Mouse (Mus musculus) activated CD4-positive, CD25-positive, alpha-beta regulatory T cell, adult 9 weeks (primary cell): ENCODE measurements around the gene Klhl18. TPM values are rescaled to one million over a fixed set of nuclear protein-coding genes. Genes with fewer than 3 reads are reported as not detected.

Experiments
- polyA plus RNA-seq: library from polyadenylated mRNA; unstranded; fragments of 100-300 nt; shearing (Covaris generic); gene quantifications from one replicate; pipeline ENCODE4 v1.2.1, GENCODE M21; 2017

Klhl18 gene
- 9.8 TPM for polyA plus RNA-seq

GRCm38 (mm10) chr9:110476124-110477091 is at the start of gene Klhl18, which contains the start of gene Kif9:
TSS of gene Klhl18 (minus strand) at chr9:110476694.
TSS of gene Kif9 (plus strand) at chr9:110476958.

GRCm38 (mm10) chr9:110419511-110420112 is 56.9 kb downstream of the Klhl18 start, which contains the start of gene Ngp:
TSS of gene Ngp (plus strand) at chr9:110419747.

GRCm38 (mm10) chr9:110408099-110408773 is 68.3 kb downstream of the Klhl18 start, which contains the start of gene Ptpn23:
TSS of gene Ptpn23 (minus strand) at chr9:110408213.

Other genes starting within 250 kb of the Klhl18 start
- 0.10 TPM for gene Cspg5, start 232.9 kb downstream of the Klhl18 start, polyA plus RNA-seq
- gene Elp6, start 171.5 kb downstream of the Klhl18 start, polyA plus RNA-seq: 15.1 TPM
- 36.3 TPM for gene Scap, start 143.4 kb downstream of the Klhl18 start, polyA plus RNA-seq
- 5.0 TPM for gene Ptpn23, start 68.5 kb downstream of the Klhl18 start, polyA plus RNA-seq
- gene Ngp, start 56.9 kb downstream of the Klhl18 start, polyA plus RNA-seq: not detected
- gene Kif9, start 264 bp upstream of the Klhl18 start, polyA plus RNA-seq: 0.94 TPM
- 31.2 TPM for gene Setd2, start 55.9 kb upstream of the Klhl18 start, polyA plus RNA-seq
- gene Nradd, start 147.8 kb upstream of the Klhl18 start, polyA plus RNA-seq: 2.3 TPM
- 61.2 TPM for gene Nbeal2, start 177.5 kb upstream of the Klhl18 start, polyA plus RNA-seq
- gene Ccdc12, start 179.8 kb upstream of the Klhl18 start, polyA plus RNA-seq: 297 TPM